Mouse (Mus musculus) spleen, adult 12 weeks (tissue): ENCODE data around the gene Eya3.
"Not testable (repeated sequence)": the region's sequence is repeated elsewhere in the genome, so short reads cannot be mapped to it uniquely, and the experiment has no call there.

Source experiments
- DNase-seq: peaks from one replicate; pipeline ENCODE4 v3.0.0; 2022; ENCODE audit warnings: low spot score

Eya3 gene

DNA sequence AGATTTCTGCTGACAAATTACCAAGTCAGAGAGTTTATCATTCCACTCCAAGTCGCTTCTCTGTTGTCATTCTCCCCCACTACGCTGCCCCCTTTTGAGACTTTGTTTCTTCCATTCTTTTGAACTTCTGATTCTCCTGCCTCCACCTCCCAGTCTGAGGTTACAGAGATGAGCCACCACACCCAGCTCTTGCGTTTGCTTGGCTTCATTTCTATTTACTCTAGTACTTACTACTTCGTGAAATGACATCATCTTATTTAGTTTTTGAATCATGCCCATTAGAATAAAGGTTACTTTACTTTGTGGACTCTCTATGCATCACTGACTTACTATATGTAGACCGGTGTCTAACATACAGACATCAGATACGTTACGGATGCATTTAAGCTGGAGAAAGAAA, 8.7 kb downstream of the Eya3 start:
- no peak for DNase-seq

- no peak for DNase-seq
Measured at GRCm38 (mm10) chr4:132649271-132649999, 10.6 kb downstream of the Eya3 start.

- DNase-seq = no peak
Measured at GRCm38 (mm10) chr4:132652842-132653241, 14.1 kb downstream of the Eya3 start.

GRCm38 (mm10) chr4:132653799-132654198, 15.0 kb downstream of the Eya3 start:
- DNase-seq = no peak

DNA sequence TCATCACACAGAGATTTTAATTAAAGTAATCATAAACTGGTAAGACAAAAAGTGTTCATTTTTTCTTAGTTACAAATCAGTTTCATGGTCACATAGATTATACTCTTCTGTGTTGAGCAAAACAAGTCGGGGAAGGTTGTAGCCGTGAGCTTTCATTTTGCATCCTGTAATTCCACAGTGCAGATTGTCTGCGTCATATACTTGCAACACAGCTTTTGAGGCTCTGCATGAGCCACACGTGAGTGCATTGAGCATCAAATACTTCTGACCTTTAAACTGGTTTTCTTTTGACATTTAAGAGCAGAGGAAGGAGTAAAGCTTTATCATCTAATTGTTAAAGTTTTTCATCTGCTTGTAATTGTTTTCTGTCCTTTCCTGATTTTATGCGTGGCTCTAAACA, 16.5 kb downstream of the Eya3 start:
- no peak for DNase-seq

DNA sequence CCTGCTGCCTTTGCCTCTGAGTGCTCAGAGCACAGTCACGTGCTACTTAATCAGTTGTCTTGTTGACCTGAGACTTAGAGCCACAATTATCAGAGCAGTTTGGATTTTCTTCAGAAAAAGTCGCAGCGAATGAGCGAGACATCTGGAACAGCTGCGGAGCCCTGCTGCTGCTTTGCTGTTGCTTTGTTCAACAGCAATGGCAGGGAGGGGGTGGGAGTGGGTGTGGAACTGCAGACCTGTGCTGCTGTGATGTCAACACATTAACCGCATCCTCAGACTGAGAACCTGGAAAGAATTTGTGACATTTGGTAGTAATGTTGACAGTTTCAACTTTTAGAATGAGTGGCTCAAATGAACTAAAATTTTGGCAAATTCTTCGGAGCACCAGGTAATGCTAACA, 20.3 kb downstream of the Eya3 start:
- DNase-seq = no peak

GRCm38 (mm10) chr4:132672697-132673096, 33.9 kb downstream of the Eya3 start:
- DNase-seq = no peak

- DNase-seq = peak; percentile 12
Measured at GRCm38 (mm10) chr4:132676771-132677539, 38.2 kb downstream of the Eya3 start.

DNA sequence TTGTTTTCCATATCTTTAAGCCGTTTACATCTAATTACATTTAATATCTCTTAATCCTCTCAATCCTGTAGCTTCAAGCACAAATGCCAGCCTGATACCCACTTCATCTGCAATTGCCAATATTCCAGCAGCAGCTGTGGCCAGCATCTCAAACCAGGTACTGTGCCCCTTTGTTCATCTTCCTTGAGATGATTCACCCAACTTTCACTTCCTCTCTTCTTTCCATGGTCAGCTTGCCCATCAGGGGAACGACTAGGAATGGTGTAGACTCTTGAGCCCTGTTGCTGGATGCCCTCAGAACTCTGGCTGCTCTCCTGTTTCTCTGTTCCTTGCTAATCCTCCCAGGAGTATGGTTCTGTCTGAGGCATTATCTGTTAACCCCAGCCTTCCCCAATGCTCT, 50.8 kb downstream of the Eya3 start:
- DNase-seq = no peak

GRCm38 (mm10) chr4:132693366-132693765, 54.6 kb downstream of the Eya3 start:
- DNase-seq = no peak

DNA sequence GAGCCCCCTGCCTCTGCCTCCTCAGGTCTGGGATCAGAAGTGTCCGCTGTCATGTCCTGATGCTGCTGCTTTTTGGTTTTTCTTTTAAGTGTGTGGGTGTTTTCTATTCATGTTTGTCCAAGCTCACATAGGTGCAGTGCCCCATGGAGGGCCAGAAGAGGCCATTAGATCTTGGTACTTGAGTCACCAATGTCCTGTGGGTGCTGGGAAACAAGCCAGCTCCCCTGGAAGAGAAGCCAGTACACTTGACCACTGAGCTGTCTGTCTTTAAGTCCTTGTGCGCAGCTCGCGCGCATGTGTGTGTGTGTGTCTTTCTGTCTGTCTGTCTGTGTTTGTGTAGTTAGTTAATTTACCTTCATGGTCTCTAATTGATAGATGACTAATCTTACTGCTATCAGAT, 63.3 kb downstream of the Eya3 start:
- DNase-seq = no peak

GRCm38 (mm10) chr4:132706885-132707284, 68.1 kb downstream of the Eya3 start:
- no peak for DNase-seq

- no peak for DNase-seq
Measured at GRCm38 (mm10) chr4:132713181-132713580, 74.4 kb downstream of the Eya3 start.

DNA sequence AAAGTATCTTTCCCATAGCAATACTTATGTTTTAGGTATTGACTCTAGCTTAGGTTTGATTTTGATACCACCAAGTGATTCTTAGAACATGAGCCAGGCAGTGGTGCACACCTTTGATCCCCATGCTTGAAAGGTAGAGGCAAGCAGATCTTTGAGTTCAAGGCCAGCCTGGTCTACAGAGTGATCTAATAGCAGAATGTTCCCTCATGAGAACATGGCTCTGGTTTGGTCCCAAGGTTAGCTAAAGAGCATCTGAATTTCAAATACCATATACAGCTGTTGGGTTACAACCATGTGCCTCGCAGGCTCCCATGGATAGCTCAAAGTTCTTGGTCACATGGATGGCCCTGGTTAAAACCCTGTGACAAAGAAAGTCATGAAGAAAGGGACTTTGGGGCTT, 79.5 kb downstream of the Eya3 start:
- DNase-seq = no peak

- DNase-seq = no peak
Measured at GRCm38 (mm10) chr4:132728233-132728632, 89.4 kb downstream of the Eya3 start.

- no peak for DNase-seq
Measured at GRCm38 (mm10) chr4:132731616-132732015, 92.8 kb downstream of the Eya3 start.

- DNase-seq = peak; percentile 77
Measured at GRCm38 (mm10) chr4:132732148-132732684, 93.4 kb downstream of the Eya3 start, which contains the start of gene Xkr8. Gene Xkr8, minus strand, starts transcription at chr4:132732546.

DNA sequence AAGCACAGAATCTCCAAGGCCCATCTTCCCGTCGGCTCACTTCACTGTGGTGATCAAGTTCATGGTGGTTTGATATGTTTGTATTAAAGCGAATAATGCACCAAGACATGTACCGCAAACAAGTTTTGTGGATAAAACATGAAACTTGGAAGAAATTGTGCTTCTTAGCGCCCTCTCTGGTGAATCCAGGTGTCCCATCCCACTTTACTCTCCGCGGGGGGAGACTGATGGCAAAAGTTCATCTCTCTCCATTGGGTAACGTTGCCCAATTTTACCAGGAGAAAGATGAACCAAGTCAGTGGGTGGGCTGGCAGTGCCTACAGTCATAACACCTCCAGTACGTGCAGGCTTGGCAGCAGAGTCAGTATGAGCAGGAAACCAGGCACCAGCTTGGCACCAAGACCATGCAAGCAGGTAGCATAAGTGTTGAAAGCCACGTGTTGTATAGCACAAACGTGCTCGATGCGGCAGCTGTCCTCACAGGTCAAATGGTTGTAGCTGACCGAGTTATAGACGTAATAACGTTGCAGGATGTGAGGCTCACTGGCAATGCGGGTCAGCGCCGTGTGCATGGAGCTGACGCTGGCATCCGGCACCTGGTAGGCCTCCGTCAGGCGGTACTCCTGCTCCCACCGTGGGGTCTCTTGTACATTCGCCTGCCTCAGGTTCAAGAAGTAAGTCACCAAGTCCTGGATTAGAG, 94.4 kb downstream of the Eya3 start:
- DNase-seq = no peak

DNA sequence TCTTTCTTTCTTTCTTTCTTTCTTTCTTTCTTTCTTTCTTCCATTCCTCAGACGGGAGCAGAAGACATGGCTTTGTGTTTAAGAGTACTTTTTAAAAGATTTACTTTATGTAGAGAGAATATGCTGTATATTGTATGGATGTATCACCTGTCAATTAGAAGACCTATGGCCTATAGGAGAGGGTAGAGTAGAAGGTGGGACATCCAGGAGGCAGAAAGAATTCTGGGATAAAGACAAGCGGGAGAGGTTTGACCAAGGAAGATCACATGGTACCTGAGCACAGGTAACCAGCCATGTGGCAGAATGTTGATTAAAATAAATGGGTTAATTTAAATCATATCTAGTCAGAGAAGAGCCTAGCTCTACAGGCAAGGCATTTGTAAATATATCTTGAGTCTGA, 96.0 kb downstream of the Eya3 start:
- no peak for DNase-seq

DNA sequence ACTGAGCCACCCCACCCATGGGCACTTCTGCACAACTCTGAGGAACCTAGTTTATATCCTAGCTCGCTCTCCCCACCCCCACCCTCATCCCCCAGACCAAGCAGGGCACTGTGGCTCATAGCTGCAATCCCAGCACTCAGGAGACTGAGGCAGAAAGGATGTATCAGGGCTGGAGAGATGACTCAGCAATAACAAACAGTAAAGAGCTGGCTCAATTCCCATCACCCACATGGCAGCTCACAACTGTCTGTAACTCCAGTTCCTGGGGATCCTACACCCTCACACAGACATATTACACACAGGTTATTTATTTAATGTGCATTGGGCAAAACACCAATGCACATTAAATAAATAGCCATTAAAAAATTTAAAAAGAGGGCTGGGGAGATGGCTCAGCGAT, 96.6 kb downstream of the Eya3 start:
- DNase-seq = no peak

DNA sequence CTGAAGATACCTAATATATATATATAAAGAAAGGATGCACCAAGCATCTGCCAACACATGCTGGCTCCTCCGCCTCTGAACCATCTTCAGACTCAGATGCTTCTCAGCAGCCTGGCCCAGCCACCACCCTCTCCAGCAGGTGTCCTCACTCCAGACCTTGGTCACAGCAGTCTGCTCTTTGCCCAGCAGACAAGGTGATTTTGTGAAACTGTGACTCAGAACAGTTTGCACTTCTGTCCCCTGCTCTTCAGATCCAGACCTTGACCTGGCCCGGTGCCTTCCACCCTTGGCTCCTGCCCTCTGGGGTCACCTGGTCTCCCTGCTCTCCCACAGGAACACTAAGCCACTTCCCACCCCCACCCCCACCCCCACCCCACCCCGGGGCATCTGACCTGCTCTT, 97.1 kb downstream of the Eya3 start:
- DNase-seq = no peak

DNA sequence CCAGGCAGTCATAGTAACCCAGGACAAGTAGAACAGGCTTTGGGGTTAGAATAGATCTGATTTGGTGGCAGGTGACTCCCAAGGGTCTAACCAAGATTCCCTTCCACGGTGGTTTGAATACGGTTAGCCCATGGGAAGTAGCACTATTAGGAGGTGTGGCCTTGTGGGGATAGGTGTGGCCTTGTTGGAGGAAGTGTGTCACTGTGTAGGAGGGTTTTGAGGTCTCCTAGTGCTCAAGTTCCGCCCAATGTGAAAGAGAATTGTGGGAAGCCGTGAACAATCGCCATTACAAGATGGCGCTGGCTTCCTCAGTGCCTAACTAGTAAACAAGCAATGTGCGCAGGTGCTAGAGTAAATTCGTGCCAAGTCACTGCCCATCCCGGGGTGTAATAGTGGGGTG, 98.4 kb downstream of the Eya3 start:
- DNase-seq = not testable (repeated sequence)

DNA sequence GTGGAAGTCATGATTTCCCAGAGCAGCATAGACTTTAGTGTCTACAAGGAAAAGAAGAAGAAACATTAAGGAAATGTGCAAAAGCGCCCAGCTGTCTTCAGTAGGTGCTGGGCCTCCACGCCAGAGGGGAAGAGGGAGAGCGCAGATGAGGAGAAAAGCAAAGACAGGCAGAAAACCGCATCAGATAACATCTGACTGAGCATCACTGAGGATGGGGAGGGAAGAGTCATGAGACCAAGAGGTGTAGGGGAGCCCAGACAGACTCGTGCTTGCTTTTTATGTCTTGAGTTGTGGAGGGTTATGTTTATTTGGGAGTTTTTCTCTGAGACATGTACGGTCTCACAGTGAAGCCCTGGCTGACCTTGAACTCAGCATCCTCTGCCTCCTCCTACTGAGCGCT, 102.7 kb downstream of the Eya3 start:
- no peak for DNase-seq
